Mouse (Mus musculus): Measurements from ENCODE around the gene Rarres2.
A peak's percentile ranks its signal among the peaks of the same experiment; 100 is the strongest.

Rarres2 gene

DNA sequence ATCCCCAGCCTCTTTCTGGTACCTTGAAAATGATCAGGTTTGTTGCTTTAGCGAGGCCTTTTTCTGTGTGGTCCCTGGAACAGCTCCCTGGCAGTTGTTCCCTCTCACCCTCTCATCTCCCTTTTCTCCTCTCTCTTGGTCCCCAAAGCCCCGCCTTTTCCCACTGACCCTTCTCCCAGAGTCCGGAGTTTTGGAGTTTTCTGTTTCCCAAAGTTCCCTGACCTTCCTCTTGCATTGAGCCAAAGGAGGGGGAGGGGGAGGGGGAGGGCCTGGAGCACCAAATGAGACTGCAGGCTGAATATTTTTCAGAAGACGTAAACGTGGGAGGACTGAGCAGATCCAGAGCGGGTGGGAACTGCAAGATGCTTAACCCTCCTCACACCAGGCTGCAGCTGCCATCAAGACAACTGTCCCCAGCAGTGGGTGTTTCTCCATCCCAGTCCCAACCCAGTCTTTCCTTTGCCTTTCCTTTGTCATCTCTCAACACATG, at the start of gene Rarres2:
Gene Rarres2, minus strand, starts transcription at position 218 of the 490 bp plus-strand sequence.
- peak; percentile 80 to 81 for DNase-seq (ENCODE audit: low spot score in 2 of 2)

DNA sequence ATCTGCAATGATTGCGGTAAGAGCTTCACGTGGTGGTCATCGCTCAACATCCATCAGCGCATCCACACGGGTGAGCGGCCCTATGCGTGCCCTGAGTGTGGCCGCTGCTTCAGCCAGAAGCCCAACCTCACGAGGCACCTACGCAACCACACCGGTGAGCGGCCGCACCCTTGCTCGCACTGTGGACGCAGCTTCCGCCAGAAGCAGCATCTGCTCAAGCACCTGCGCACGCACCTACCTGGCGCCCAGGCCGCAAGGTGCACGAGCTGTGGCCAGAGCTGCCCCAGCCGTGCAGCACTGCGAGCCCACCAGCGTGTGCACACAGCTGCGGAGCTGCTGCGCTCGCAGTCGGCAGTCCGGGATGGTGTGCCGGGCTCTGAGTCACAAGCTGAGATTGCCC, 47.4 kb upstream of the Rarres2 start:
- no peak for DNase-seq (ENCODE audit: low spot score in 2 of 2)

DNA sequence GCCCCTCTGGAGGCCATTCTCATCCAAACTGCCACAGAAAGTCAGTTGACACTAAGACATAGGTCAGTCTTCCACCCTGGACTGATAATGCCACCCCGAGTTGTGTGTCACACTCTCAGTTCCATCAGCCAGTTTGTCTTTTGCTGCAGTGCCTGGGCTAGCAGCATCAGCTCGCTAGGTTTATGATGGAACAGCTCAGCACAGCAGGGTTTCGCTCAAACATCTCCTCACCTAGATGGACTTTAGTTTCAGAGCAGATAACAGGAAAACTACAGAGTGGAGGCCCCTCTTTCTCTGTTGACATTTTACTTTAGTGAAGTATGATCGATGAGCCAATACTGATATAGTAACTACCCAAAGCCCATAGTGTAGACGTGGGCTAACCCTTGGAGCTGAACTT, 42.2 kb upstream of the Rarres2 start:
- no peak for DNase-seq (ENCODE audit: low spot score in 2 of 2)

DNA sequence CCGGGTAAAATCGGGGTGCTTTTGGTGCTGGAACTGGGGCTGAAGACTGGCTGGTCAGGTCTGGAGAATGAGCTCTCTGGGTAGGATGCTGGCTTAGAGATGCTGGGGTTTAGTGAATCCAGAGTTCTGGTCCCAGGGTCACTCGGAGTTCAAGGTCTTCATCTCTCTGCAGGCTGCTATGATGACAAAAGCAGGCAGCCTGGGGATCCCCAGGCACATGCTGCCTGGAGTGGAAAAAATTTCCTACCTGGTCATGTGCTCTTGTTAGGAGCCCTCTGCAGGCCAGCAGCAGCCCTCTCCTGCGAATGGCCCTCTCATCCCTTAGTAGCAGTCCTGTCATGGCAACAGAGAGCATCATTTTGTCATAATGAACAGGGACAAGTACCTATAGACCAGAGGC, 40.9 kb upstream of the Rarres2 start:
- DNase-seq (ENCODE audit: low spot score in 2 of 2), result no peak

DNA sequence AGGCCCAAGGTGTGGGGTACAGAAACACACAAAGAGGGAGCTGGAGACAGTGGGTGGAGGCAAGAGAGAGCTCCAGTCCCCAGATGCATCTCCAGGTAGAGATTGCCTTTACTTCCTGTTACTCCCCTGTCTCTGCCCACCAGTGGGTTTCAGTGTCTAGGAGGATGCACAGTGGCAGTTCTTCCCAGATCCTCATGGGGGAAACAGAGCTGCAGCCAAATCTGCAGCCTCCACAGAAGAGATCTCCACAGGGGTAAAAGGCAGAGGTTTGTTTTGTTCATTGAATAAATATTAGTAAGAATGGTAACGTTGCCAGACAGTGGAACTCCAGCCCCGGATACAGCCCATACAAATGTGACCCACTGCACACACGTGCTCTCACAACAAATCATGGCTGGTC, 38.1 kb upstream of the Rarres2 start:
- DNase-seq (ENCODE audit: low spot score in 2 of 2), result no peak

DNA sequence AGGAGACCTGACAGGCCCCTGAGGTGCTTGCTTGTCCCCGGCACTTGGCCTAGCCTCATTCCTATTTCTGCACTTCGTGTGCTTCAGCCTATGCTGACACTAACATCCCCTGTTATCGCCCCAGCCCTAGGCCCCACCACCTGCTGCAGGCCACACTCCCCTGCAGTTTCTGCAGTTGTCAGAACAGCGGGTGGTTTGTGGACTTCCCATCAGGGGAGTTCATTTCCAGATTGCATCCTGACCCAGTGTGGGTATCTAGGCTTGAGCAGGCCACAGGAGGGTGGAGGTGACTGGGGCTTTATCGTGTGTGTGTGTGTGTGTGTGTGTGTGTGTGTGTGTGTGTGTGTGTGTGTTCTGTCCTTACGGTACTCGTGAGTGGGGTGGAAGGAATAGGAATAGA, 36.9 kb upstream of the Rarres2 start:
- no peak for DNase-seq (ENCODE audit: low spot score in 2 of 2)

DNA sequence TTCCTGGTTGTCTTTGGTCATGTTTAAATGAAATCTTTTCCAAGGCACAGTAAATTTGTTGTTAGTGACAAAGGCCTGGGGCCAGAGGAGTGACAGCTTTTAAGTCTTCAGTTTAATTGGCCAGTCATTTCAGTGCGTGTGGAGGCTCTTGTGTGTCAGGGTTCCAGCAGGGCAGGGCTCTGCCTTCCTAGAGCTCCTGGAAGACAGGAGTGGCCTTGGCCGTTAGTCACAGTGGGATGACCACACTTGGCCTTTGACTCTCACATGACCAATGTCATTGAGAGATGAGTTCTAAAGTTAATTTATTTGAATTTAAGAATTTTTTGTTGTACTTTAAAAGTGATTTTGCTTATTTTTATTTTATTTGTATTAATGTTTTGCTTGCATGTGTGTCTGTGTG, 35.5 kb upstream of the Rarres2 start:
- no peak for DNase-seq (ENCODE audit: low spot score in 2 of 2)

DNA sequence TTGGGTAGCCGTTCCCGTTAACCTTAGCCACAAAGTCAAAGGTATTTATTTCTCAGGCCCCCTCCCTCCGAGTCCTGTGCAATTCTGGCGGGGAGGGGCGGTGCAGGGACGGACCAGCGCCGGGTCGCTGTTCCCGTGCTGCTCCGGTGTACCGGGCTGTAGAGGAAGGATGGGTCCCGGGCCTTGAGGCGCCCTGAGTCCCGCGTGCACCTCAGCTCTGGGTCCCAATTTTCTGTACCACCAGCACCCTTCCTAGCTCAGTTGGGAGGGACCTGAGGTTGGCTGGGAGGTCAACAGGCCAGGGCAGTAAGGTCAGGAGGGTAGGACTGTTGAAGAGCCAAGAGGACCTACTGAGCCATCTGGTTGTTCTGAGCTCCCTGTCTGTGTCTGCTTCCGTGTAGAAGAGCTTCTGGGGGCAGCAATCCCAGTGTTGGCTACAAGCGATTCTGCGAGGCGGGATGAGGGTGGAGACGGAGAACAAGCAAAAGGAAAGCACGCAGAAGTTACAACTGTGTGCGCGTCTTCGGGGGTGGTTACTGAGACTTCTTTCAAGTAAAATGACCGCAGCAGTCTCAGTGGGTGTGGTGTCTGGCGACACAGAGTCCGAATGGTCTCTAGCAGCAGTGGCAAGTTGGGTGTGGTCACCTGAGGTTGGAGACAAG, 29.6 kb upstream of the Rarres2 start:
- no peak for DNase-seq (ENCODE audit: low spot score in 2 of 2)

DNA sequence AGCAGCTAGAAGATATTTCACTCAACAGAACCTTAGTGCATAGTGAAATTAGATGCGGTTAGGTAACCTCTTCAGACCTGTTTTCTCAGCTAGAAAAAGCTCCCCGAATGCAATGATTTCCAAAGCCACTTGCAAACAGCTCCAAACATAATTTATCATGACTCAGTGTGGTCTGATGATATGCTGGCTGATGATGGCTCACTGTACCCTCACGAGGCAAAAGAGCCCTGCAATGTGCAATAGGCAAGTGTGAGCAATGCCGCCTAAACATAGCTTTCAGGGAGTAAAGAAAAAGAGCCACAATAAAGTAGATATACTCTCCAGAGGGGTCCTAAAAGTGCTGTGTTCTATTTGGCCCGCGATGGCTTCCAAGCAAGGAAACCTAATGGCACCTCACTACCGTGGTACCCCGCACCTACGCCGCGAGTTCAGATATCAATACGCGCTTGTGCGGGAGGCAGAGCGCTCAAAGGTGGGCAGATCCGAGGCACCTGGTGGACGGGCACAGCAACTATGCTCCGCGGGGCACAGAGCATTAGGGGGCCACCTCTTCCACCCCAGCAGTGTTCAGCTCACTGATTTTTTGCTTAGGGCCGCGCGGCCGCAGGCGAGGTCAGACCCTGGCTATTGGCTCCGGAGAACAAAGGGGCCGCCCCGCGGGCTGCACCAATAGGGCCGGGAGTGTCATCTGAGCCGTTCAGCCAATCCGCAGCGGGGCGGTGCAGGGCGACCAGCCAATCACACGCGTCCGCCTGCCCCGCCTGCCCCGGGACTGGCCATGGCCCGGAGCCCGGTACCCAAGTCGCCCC, 28.9 kb upstream of the Rarres2 start, which contains the start of gene Zfp775:
Gene Zfp775, plus strand, starts transcription at position 793 of the 809 bp plus-strand sequence.
- DNase-seq (ENCODE audit: low spot score in 2 of 2), result peak; percentile 97

DNA sequence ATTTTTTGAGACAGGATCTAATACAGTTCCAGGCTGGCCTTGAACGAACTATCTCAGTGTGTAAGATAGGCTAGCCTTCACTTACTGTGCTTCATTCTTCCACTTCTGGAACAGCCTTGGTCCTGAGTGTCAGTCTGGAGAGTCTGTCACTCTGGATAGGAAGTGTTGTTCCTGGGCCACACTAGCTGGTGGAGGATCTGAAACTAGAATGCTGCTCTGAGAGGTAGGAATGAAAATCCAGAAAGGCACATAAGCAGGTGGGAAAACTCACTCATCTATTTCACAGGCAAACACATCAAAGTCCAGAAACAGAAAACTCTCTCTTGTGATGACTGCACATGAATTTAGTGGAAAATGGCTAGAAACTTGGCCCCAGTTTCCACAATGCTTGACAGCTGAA, 28.0 kb upstream of the Rarres2 start:
- no peak for DNase-seq (ENCODE audit: low spot score in 2 of 2)

DNA sequence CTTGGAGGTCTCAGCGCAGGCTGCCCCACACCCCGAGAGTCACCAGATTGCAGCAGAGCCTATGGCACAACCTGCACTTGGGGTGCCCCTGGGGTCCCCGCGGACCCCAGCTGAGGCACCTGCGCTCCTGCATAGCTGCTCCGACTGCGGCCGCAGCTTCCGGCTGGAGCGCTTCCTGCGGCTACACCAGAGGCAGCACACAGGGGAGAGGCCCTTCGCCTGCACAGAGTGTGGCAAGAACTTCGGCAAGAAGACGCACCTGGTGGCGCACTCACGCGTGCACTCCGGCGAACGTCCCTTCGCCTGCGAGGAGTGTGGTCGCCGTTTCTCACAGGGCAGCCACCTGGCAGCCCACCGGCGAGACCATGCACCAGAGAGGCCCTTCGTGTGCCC, 24.6 kb upstream of the Rarres2 start:
- no peak for DNase-seq (ENCODE audit: low spot score in 2 of 2)

DNA sequence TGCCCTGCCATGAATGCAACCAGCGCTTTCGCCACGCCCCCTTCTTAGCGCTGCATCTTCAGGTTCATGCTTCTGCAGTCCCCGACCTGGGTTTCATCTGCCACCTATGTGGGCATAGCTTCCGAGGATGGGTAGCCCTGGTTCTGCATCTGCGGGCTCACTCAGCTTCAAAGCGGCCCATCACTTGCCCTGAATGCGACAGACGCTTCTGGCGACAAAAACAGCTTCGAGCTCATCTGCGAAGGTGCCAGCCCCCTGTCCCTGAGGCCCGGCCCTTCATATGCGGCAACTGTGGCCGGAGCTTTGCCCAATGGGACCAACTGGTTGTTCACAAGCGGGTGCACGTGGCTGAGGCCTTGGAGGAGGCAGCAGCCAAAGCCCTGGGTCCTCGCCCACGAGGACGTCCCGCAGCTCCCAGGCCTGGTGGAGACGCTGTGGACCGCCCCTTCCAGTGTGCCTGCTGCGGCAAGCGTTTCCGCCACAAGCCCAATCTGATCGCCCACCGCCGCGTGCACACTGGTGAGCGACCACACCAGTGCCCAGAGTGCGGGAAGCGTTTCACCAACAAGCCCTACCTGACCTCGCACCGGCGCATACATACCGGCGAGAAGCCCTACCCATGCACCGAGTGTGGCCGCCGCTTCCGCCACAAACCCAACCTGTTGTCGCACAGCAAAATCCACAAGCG, 24.1 kb upstream of the Rarres2 start:
- no peak for DNase-seq (ENCODE audit: low spot score in 2 of 2)

DNA sequence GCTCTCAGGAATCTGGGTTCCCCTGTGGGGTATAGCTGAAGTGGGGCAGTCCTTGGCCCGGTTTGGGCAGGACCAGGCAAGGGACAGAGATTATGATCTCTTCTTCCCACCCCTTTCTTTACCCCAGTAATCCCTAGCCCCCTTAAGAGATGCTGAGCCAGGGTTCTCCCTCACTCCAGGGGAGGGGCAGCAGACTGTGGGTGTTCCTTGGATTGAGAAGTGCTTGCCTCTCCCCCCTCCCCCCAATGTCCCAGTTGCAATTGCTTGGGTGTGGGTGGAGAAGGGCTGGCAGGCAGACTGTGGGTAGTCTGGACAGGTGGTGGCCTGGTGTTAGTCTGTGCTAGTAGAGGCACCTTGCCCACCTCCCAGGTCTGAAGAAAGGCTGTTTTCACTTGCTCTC, 22.7 kb upstream of the Rarres2 start:
- no peak for DNase-seq (ENCODE audit: low spot score in 2 of 2)

DNA sequence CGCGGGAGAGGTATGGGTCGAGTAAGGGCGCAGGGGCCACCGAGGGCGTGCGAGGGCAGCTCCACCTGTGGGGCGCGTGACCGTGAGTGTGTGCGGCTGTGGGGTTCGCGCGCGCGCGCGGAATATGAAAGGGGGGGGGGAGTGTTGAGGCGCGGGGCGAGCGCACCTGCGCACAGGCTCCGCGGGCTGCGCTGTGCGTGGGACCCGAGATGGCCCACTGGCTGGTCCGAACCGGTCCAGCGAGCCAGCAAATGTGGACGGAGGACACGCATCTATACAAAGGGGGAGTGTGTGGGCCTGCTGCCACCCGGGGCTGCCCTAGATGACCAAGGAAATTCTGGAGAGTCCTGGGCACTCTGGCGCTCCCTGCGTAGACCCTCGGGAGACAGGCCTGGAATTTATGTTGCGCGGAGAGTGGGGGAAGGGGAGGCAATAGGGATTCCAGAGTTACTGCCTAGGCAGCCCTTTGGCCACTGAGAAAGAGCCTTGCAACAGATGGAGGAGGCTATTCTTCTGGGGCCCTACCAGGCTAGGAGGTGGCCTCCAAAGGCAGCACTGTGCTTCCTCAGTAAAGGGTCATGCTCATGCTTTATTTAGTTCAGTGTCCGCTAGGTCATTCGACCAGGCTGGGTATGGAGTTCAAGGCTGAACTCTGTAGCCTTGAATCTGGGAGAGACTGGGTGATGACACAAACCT, 21.6 kb upstream of the Rarres2 start:
- peak; percentile 39 to 43 for DNase-seq (ENCODE audit: low spot score in 2 of 2)

DNA sequence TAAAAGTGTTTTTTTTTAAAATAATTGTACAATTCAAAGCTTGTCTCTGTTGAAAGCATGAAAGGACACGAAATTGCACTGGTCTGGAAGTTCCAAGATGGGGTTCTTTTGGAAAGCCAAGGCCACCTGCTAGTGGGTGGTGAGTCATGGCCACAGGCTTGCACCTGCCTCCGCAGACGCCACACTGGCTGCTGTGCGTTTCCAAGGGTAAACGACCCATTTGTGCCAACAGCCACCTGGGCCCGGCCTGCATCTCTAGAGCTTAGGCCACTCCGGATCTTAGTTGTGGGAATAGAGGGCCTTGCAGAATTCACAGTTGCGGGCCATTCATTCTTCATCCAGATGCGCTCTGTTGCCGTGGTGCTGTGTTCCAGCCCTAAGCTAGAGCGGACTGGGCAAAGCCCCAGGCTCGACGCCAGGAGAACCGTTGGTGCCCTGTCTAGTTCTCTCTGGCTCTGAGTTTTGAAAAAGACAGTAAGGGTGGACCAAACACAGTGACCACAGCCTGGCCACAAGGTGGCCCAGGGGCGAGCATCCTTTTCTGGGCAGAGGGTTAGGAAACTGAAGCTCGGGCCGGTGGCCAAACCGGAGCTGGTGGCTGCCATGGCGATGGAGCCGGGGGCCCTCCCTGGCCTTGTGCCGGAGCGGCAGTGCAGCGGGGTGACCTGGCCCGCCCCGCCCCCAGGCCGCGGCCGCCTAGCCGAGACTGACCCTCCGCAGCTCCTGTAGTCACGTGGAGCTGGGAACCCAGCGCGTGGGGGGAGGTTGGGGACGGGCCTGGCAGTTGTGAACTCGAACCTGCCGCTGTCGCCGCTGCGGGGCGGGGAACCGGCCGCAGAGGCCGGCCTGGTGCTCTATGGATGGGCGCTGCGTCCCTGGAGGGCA, 20.8 kb upstream of the Rarres2 start, which contains the start of the genes Repin1 and Gm44965:
Gene Repin1, plus strand, starts transcription at position 726 of the 885 bp plus-strand sequence.
Gene Gm44965, plus strand, starts transcription at position 784 of the 885 bp plus-strand sequence.
- peak; percentile 93 to 95 for DNase-seq (ENCODE audit: low spot score in 2 of 2)

DNA sequence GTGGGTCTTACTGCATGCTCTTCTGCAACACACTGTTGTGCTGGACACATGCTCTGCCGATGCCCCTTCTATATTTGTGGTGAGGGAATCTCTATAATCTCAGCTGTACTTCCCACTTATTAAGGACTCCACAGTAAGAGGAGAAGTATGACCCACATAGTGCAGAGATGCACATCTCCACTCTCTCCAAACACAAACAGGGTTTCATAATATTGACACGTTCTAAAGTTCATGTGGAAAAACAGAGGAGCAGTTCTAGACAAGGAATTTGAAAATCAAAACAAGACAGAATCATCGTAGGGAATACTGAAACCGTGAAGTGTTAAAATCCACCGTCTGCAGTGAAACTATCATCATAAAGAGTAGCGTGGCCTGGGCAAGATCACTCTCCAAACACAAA, 19.3 kb upstream of the Rarres2 start:
- no peak for DNase-seq (ENCODE audit: low spot score in 2 of 2)

DNA sequence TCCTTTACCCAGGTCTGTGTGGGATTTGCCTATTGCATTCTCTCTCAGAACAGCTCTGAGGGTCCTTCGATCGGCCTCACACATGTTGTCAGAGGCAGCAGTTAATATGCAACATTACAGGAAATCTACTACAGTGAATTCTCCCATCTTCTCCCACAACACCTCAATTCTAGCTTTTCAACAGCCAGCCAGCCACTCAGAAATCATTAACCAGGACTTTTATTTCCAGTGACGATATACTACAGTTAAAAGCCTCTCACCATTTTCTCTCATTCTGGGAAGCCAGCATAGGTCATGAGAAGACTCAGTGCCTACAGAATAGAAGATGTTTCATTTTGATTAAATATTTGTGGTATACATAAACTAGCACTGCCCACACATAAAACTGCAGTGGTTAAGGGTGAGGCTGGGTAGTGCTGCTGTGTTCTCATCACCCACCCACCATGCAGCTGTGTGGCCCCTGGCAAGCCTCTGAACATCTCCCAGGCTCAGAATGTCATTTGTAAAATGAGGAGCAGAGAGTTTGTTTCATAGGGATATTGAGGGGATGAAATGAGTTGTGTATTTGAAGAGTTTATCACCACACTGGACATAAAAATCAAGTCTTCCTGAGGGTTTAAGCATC, 18.7 kb upstream of the Rarres2 start:
- DNase-seq (ENCODE audit: low spot score in 2 of 2), result no peak

DNA sequence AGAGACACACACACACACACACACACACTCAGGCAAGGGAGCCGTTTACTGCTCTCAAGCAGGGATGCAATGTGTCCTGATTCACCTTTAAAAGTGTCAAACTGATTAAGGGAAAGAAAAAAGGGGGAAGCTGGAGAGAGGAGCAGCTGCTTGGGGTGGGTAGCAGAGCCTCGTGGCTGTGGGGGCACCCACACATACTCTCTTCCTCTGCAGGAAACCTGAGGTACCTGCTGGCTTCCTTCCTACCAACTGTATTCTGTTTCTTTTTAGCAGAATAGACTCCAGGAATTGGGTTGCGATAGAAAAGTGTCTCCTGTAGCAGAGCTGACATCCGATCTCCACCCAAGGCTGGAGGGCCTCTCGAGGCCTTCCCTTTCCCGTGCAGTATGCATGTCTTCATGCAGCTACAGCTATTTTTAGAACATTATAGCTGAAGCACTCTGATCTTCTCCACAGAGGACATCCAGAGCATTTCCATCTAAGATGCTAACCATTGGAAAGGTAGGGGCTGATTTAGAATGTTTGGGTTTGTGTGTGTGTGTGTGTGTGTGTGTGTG, 16.7 kb upstream of the Rarres2 start, which contains the start of gene Gm45021:
Gene Gm45021, plus strand, starts transcription at position 417 of the 557 bp plus-strand sequence.
- no peak for DNase-seq (ENCODE audit: low spot score in 2 of 2)

DNA sequence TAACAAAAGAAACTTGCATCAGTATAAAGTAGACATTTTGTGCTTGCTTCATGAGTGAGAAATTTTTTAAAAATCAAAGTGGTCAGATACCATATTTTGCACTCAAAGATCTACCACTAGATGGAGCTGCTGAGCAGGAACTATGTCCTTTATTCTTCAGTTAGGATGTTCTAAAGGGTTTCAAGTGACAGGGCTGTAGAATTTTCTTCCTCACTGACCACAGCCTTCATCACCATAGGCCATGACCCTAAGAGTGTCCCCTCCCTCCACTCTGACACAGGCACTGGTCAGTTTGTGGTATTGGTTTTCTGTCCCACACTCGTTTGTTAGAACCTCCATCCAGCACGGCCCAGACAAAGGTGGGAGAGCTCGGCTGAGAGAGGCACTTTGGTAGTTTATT, 9.4 kb upstream of the Rarres2 start:
- DNase-seq (ENCODE audit: low spot score in 2 of 2), result peak in 1 of 2 experiments; percentile 48

DNA sequence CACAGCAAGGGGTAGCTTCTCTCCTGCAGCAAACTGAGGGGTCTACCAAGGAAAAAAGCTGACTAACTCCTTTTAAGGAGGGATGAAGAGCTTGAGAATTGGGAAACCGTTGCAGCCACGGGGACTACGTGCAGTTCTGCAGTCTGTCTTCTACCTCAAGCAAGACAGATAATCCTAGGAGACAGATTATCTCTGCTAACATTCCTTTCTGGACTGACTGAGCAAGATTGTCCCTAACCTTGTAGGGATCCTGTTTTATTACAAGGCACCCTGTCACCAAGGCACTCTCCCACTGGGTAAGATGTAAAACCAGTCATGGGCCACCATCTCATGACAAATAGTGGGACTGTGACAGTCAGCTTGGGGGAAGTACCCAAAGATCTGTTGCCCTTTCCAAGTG, 8.7 kb upstream of the Rarres2 start:
- no peak for DNase-seq (ENCODE audit: low spot score in 2 of 2)
